1 mouse cellular context compared by ENCODE assay signal in genomic region chr1:86533411-86534130, GRCm38 (mm10).
TF ChIP-seq lines count a peak whose summit lies in the region.

No protein-coding gene starts in this region.

TF ChIP-seq in CH12.LX, 34 proteins besides CTCF, POLR2A, EP300 and RAD21 (continued from another document):
- no peak for TF ChIP-seq ZMIZ1 (IDR thresholded peaks at IDR 0.05; ENCODE audit: low read depth, low read length)
- TF ChIP-seq JUND (conservative IDR thresholded peaks at IDR 0.05; ENCODE audit: low read depth, low read length), result no peak
- TF ChIP-seq CHD1 (IDR thresholded peaks at IDR 0.05; ENCODE audit: low read depth, low read length), result no peak
- no peak for TF ChIP-seq BHLHE40 (IDR thresholded peaks at IDR 0.05; ENCODE audit: low read depth, low read length)
- no peak for TF ChIP-seq MAZ (IDR thresholded peaks at IDR 0.05; ENCODE audit: low read depth, low read length)
- no peak for TF ChIP-seq TCF12 (IDR thresholded peaks at IDR 0.05; ENCODE audit: low read depth, low read length)
- TF ChIP-seq PAX5 (IDR thresholded peaks at IDR 0.05; ENCODE audit: low read length), result no peak
- TF ChIP-seq ZNF384 (IDR thresholded peaks at IDR 0.05; ENCODE audit: low read depth, low read length), result no peak
- no peak for TF ChIP-seq MYC (IDR thresholded peaks at IDR 0.05; ENCODE audit: low read depth, low read length)
- no peak for TF ChIP-seq UBTF (IDR thresholded peaks at IDR 0.05; ENCODE audit: low read depth, low read length)
- TF ChIP-seq NELFE (IDR thresholded peaks at IDR 0.05; ENCODE audit: low read depth, low read length), result no peak
- TF ChIP-seq POLR2AphosphoS2 (IDR thresholded peaks at IDR 0.05; ENCODE audit: low read depth, low read length), result no peak
- no peak for TF ChIP-seq IRF4 (IDR thresholded peaks at IDR 0.05; ENCODE audit: low read depth, low read length)
- no peak for TF ChIP-seq TBP (conservative IDR thresholded peaks at IDR 0.05; ENCODE audit: low read depth, low read length)
- no peak for TF ChIP-seq E2F4 (IDR thresholded peaks at IDR 0.05; ENCODE audit: insufficient replicate concordance, low read depth, low read length)
- no peak for TF ChIP-seq USF2 (conservative IDR thresholded peaks at IDR 0.05; ENCODE audit: low read depth, low read length)
